Mouse (Mus musculus) liver, embryonic 14.5 days (tissue): ENCODE data around the gene Ccdc18. TPM values are rescaled to one million over a fixed set of nuclear protein-coding genes. Genes with fewer than 3 reads are reported as not detected.

ENCODE experiments used
- ATAC-seq: fragments of 200-750 bp; cut with Nextera tagmentation; 2 replicates; pipeline ENCODE4 v1.8.0; 2017; ENCODE audit warnings: moderate number of reproducible peaks, mild to moderate bottlenecking, moderate library complexity; ENCODE audit not compliant: insufficient read depth
- DNase-seq, 3 experiments: peaks; one replicate each; pipeline ENCODE4 v3.0.0-alpha.2; 2012 to 2013; ENCODE audit warnings: low read depth in 3 of 3, low spot score in 3 of 3
- H3K27ac ChIP-seq: fragments of 300-500 bp; sonication (generic); 2 replicates; pipeline ENCODE4 v1.5.1; 2014; ENCODE audit warnings: moderate library complexity, mild to moderate bottlenecking, control low read depth, inconsistent platforms
- H3K27me3 ChIP-seq: fragments of 300-500 bp; sonication (generic); 2 replicates; pipeline ENCODE4 v1.6.1; 2014; ENCODE audit warnings: mild to moderate bottlenecking, low read length, moderate library complexity; ENCODE audit not compliant: control insufficient read depth, insufficient read depth
- H3K36me3 ChIP-seq: fragments of 300-500 bp; sonication (generic); replicated peaks from 2 replicates; pipeline ENCODE4 v1.6.1; 2014; ENCODE audit warnings: low read depth; ENCODE audit not compliant: control insufficient read depth, insufficient read depth
- H3K4me1 ChIP-seq, 2 experiments: fragments of 200-500 bp in 1 of 2; fragments of 300-500 bp in 1 of 2; sonication (generic) in 1 of 2; replicated peaks; 2 replicates each; pipeline ENCODE4 v1.6.1; 2012 to 2014; ENCODE audit warnings: antibody characterized with exemption in 1 of 2, inconsistent platforms in 1 of 2, low read length in 1 of 2; ENCODE audit not compliant: control insufficient read depth in 2 of 2, insufficient read depth in 2 of 2
- H3K4me2 ChIP-seq: fragments of 300-500 bp; sonication (generic); 2 replicates; pipeline ENCODE4 v1.6.1; 2014; ENCODE audit warnings: low read depth, mild to moderate bottlenecking, control low read depth, moderate library complexity
- H3K4me3 ChIP-seq, 2 experiments: fragments of 200-500 bp in 1 of 2; fragments of 300-500 bp in 1 of 2; sonication (generic) in 1 of 2; 2 replicates each; pipeline ENCODE4 v1.5.1; 2012 to 2014; ENCODE audit warnings: low read depth in 2 of 2, low read length in 2 of 2, mild to moderate bottlenecking in 2 of 2, control low read depth in 1 of 2, inconsistent platforms in 1 of 2, moderate library complexity in 1 of 2; ENCODE audit not compliant: insufficient read depth in 1 of 2
- H3K9ac ChIP-seq: fragments of 300-500 bp; sonication (generic); replicated peaks from 2 replicates; pipeline ENCODE4 v1.6.1; 2014; ENCODE audit warnings: mild to moderate bottlenecking, control low read depth, moderate library complexity
- H3K9me3 ChIP-seq: fragments of 300-500 bp; sonication (generic); 2 replicates; pipeline ENCODE4 v1.6.1; 2016; ENCODE audit warnings: low read length, mixed read lengths; ENCODE audit not compliant: control insufficient read depth
- CTCF ChIP-seq: IDR thresholded peaks from 2 replicates; pipeline ENCODE4 v1.5.1; 2016; ENCODE audit warnings: antibody characterized with exemption, low read depth, control low read depth
- EP300 ChIP-seq: IDR thresholded peaks from 2 replicates; pipeline ENCODE4 v1.6.1; 2016; ENCODE audit warnings: antibody characterized with exemption, low read depth
- WGBS: fragments of 180-500 bp; shearing (Covaris S2); extraction: QIAGEN DNeasy Blood & Tissue Kit; methylation state at CpG from one replicate; pipeline ENCODE4 v1.1.7; 2014; ENCODE audit not compliant: insufficient replicate concordance; 5-methylcytosine and 5-hydroxymethylcytosine counted together
- polyA plus RNA-seq, 2 experiments: library from polyadenylated mRNA; depleted of rRNA in 1 of 2; stranded (reverse) in 1 of 2; unstranded in 1 of 2; fragments of >200 nt; fragmentation: Nextera tagmentation in 1 of 2; extraction: Ambion mirVana in 1 of 2; gene quantifications; 2 replicates each; pipeline versions ENCODE4 v1.2.1 to v1.2.3; 2012 to 2014

Gene Ccdc18
- polyA plus RNA-seq, 2 experiments = 1.3 to 4.9 TPM

- no peak for DNase-seq
- Histone ChIP-seq H3K27me3 (no peaks in the 10 kb centered on the region), H3K4me1 (no peaks in the 10 kb centered on the region), H3K9me3 (no peaks in the 10 kb centered on the region), H3K9ac (no peak overlapping the region), H3K4me2 (no peak overlapping the region), H3K4me3 (no peak overlapping the region), H3K36me3 (peaks cover 21% of the 10 kb centered on the region), H3K27ac (no peak overlapping the region)
- 81% methylated on average over 5 of the region's 5 CpGs for WGBS
- TF ChIP-seq EP300 = no peak
- no peak for TF ChIP-seq CTCF
- ATAC-seq = no peak
Measured at GRCm38 (mm10) chr5:108104306-108104705, 28.4 kb upstream of the Ccdc18 start.

- 88% methylated on average over 7 of the region's 7 CpGs for WGBS
- TF ChIP-seq EP300 (no peak), CTCF (no peak)
- DNase-seq = no peak
- ATAC-seq = no peak
- H3K4me2 ChIP-seq = no peak overlapping the region
- no peak overlapping the region for H3K4me3 ChIP-seq
- H3K4me1 ChIP-seq = no peaks in the 10 kb centered on the region
- H3K9me3 ChIP-seq = no peaks in the 10 kb centered on the region
- H3K27me3 ChIP-seq = no peaks in the 10 kb centered on the region
- H3K27ac ChIP-seq = no peak overlapping the region
- peaks cover 13% of the 10 kb centered on the region for H3K36me3 ChIP-seq
- no peak overlapping the region for H3K9ac ChIP-seq
Measured at GRCm38 (mm10) chr5:108109346-108109745, 23.3 kb upstream of the Ccdc18 start.

- Histone ChIP-seq H3K4me3 (no peak overlapping the region), H3K4me1 (no peaks in the 10 kb centered on the region), H3K36me3 (no peaks in the 10 kb centered on the region; the same call in 1 of the 2 replicates), H3K4me2 (no peak overlapping the region), H3K27me3 (no peaks in the 10 kb centered on the region), H3K27ac (no peak overlapping the region), H3K9ac (no peak overlapping the region), H3K9me3 (no peaks in the 10 kb centered on the region)
- DNase-seq (no peak), ATAC-seq (no peak)
- TF ChIP-seq EP300 = no peak
- TF ChIP-seq CTCF = no peak
- 74% methylated on average over 4 of the region's 4 CpGs for WGBS
Measured at GRCm38 (mm10) chr5:108117693-108118092, 15.0 kb upstream of the Ccdc18 start.

- TF ChIP-seq EP300 (no peak), CTCF (peak; percentile 35; the same call in 1 of the 2 replicates)
- ATAC-seq (no peak), DNase-seq (no peak)
- Histone ChIP-seq H3K4me3 (no peak overlapping the region), H3K27ac (no peak overlapping the region), H3K4me2 (no peak overlapping the region), H3K27me3 (no peaks in the 10 kb centered on the region), H3K36me3 (no peaks in the 10 kb centered on the region; the same call in 1 of the 2 replicates), H3K9me3 (no peaks in the 10 kb centered on the region), H3K4me1 (no peaks in the 10 kb centered on the region), H3K9ac (no peak overlapping the region)
- 73% methylated on average over 9 of the region's 9 CpGs for WGBS
Measured at GRCm38 (mm10) chr5:108120221-108120900, 12.3 kb upstream of the Ccdc18 start.

GRCm38 (mm10) chr5:108131849-108132440 is 730 bp upstream of the Ccdc18 start:
- peaks cover 3% of the 10 kb centered on the region in 2 experiments; a peak in 1 of 4 replicates for H3K4me1 ChIP-seq
- peak overlapping the region; percentile 91 for H3K9ac ChIP-seq
- peaks cover 6% of the 10 kb centered on the region for H3K36me3 ChIP-seq
- TF ChIP-seq EP300 (no peak), CTCF (no peak)
- H3K27ac ChIP-seq = peak overlapping the region; percentile 58
- ATAC-seq (peak; percentile 45), DNase-seq (peak; percentile 23 to 56 (median 41))
- peak overlapping the region; percentile 99 for H3K4me2 ChIP-seq
- no peaks in the 10 kb centered on the region for H3K9me3 ChIP-seq
- no peaks in the 10 kb centered on the region for H3K27me3 ChIP-seq
- H3K4me3 ChIP-seq = peak overlapping the region; percentile 66 to 78
- under 1% methylated on average over 32 of the region's 32 CpGs for WGBS
